Mouse (Mus musculus) ovary, adult 18-20 months (tissue): Measurements from ENCODE around the gene Ptgr1.

Source experiments
- DNase-seq: peaks from one replicate; pipeline ENCODE4 v3.0.0; 2022; ENCODE audit warnings: low spot score, mixed read lengths

Gene Ptgr1

DNA sequence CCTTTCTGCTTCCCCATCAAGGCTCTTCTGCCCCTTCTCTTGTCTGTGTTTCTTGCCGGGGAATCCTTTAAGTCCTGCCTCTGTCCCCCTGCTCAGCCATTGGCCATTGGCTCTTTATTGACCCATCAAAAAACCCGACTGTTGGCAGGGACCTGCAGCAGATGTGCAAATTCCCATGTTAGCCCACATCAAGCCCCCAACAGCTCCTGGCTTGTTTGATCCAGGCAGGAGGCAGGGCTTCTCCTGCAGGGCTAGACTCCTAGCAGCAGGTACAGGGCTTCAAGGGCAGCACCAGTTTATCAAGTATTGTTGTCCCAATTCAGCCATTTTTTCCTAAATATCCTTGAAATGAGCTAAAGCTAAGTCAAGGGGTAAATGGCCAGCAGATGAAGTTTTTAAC lies 60.8 kb downstream of the Ptgr1 start:
- no peak for DNase-seq

DNA sequence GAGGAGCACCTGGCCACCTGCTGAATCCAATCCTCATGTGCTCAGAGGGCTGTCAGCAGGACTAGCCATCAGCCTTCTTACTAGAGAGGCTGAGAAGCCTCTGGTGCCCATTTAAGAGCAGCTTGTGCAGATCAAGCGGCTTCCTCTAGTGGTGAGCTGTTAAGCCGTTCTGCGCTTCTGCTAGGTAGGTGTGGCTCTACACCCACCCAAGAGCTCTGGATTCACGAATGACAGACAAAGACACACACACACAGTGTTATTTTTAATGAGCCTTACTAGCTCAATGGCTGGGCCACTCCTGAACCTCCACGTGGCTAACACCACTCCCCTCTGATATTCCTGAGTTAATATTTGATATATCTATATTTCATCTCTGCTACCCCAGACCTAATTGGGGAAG lies 61.3 kb downstream of the Ptgr1 start:
- DNase-seq = no peak

DNA sequence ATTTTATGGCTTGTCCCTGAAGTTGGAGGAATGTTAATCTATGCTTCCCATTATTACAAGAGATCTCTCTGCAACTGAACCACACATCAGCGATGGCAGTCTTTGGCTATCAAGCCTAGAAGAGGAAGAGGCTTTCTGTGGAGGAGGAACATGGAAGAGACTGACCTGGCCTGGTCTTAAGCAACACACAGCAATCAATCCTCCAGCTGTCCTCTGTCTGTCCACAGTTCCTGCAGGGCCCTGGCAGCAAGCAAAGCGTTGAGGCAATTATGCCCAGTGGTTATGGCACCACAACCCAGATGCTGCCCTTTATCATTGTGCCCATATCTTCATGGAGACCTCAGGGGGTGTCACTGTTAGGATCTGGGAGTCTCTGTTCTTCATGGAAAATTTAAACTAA lies 63.0 kb downstream of the Ptgr1 start:
- DNase-seq = no peak
